Mouse (Mus musculus): ENCODE measurements around the gene Wnt16. TPM values are rescaled to one million over a fixed set of nuclear protein-coding genes. Genes with fewer than 3 reads are reported as not detected.
"Not testable (repeated sequence)": the region's sequence is repeated elsewhere in the genome, so short reads cannot be mapped to it uniquely, and the experiment has no call there.

Wnt16 gene
- 0.67 and 0.96 TPM in 2 replicates for polyA plus RNA-seq (2012; rRNA removed)

- no peak within 1 kb of the TSS for H3K27ac ChIP-seq (ENCODE audit: insufficient read depth, low read length)
- peak within 1 kb of the TSS; percentile 28 for H3K4me3 ChIP-seq (ENCODE audit: insufficient read depth, low read length)
- H3K4me1 ChIP-seq (ENCODE audit: control insufficient read depth, insufficient read depth, low read length): 0 out of 2 replicates have a peak, but pooled peaks cover 1% of the 10 kb centered on the region
- TF ChIP-seq CTCF (IDR thresholded peaks at IDR 0.05; ENCODE audit: extremely low read depth, insufficient read depth, low read length) (no peak), POLR2A (IDR thresholded peaks at IDR 0.05; ENCODE audit: extremely low read depth, insufficient read depth, low read length) (no peak)
Measured at GRCm38 (mm10) chr6:22288004-22288736, at the start of gene Wnt16. Gene Wnt16, plus strand, starts transcription at chr6:22288227.

GRCm38 (mm10) chr6:22243321-22243720, 44.7 kb upstream of the Wnt16 start:
- TF ChIP-seq CTCF (IDR thresholded peaks at IDR 0.05; ENCODE audit: extremely low read depth, insufficient read depth, low read length) (no peak), POLR2A (IDR thresholded peaks at IDR 0.05; ENCODE audit: extremely low read depth, insufficient read depth, low read length) (no peak)

GRCm38 (mm10) chr6:22246696-22247095, 41.3 kb upstream of the Wnt16 start:
- TF ChIP-seq POLR2A (IDR thresholded peaks at IDR 0.05; ENCODE audit: extremely low read depth, insufficient read depth, low read length) (no peak), CTCF (IDR thresholded peaks at IDR 0.05; ENCODE audit: extremely low read depth, insufficient read depth, low read length) (no peak)
- H3K4me1 ChIP-seq (ENCODE audit: control insufficient read depth, insufficient read depth, low read length): no peaks in the 10 kb centered on the region
- no peak overlapping the region for H3K27ac ChIP-seq (ENCODE audit: insufficient read depth, low read length)
- no peak overlapping the region for H3K4me3 ChIP-seq (ENCODE audit: insufficient read depth, low read length)

More at GRCm38 (mm10) chr6:22243321-22243720, 44.7 kb upstream of the Wnt16 start:
- Histone ChIP-seq H3K4me1 (ENCODE audit: control insufficient read depth, insufficient read depth, low read length) (no peaks in the 10 kb centered on the region), H3K27ac (ENCODE audit: insufficient read depth, low read length) (no peak overlapping the region), H3K4me3 (ENCODE audit: insufficient read depth, low read length) (no peak overlapping the region)

- TF ChIP-seq POLR2A (IDR thresholded peaks at IDR 0.05; ENCODE audit: extremely low read depth, insufficient read depth, low read length) (no peak), CTCF (IDR thresholded peaks at IDR 0.05; ENCODE audit: extremely low read depth, insufficient read depth, low read length) (no peak)
- H3K4me1 ChIP-seq (ENCODE audit: control insufficient read depth, insufficient read depth, low read length): no peaks in the 10 kb centered on the region
- H3K27ac ChIP-seq (ENCODE audit: insufficient read depth, low read length): no peak overlapping the region
- H3K4me3 ChIP-seq (ENCODE audit: insufficient read depth, low read length): no peak overlapping the region
Measured at GRCm38 (mm10) chr6:22258784-22259183, 29.2 kb upstream of the Wnt16 start.

- TF ChIP-seq POLR2A (IDR thresholded peaks at IDR 0.05; ENCODE audit: extremely low read depth, insufficient read depth, low read length) (no peak), CTCF (IDR thresholded peaks at IDR 0.05; ENCODE audit: extremely low read depth, insufficient read depth, low read length) (no peak)
- Histone ChIP-seq H3K27ac (ENCODE audit: insufficient read depth, low read length) (no peak overlapping the region), H3K4me1 (ENCODE audit: control insufficient read depth, insufficient read depth, low read length) (no peaks in the 10 kb centered on the region), H3K4me3 (ENCODE audit: insufficient read depth, low read length) (no peak overlapping the region)
Measured at GRCm38 (mm10) chr6:22262519-22262918, 25.5 kb upstream of the Wnt16 start.

- not testable (repeated sequence) for H3K27ac ChIP-seq (ENCODE audit: insufficient read depth, low read length); H3K4me1 ChIP-seq (ENCODE audit: control insufficient read depth, insufficient read depth, low read length); H3K4me3 ChIP-seq (ENCODE audit: insufficient read depth, low read length)
Measured at GRCm38 (mm10) chr6:22264094-22264493, 23.9 kb upstream of the Wnt16 start.

- TF ChIP-seq POLR2A (IDR thresholded peaks at IDR 0.05; ENCODE audit: extremely low read depth, insufficient read depth, low read length) (no peak), CTCF (IDR thresholded peaks at IDR 0.05; ENCODE audit: extremely low read depth, insufficient read depth, low read length) (no peak)
- Histone ChIP-seq H3K27ac (ENCODE audit: insufficient read depth, low read length) (no peak overlapping the region), H3K4me3 (ENCODE audit: insufficient read depth, low read length) (no peak overlapping the region), H3K4me1 (ENCODE audit: control insufficient read depth, insufficient read depth, low read length) (no peaks in the 10 kb centered on the region)
Measured at GRCm38 (mm10) chr6:22266018-22266417, 22.0 kb upstream of the Wnt16 start.

GRCm38 (mm10) chr6:22267807-22268667, 20.0 kb upstream of the Wnt16 start:
- no peak overlapping the region for H3K27ac ChIP-seq (ENCODE audit: insufficient read depth, low read length)
- H3K4me1 ChIP-seq (ENCODE audit: control insufficient read depth, insufficient read depth, low read length): no peaks in the 10 kb centered on the region
- H3K4me3 ChIP-seq (ENCODE audit: insufficient read depth, low read length): no peak overlapping the region
- no peak for TF ChIP-seq CTCF (IDR thresholded peaks at IDR 0.05; ENCODE audit: extremely low read depth, insufficient read depth, low read length)
- TF ChIP-seq POLR2A (IDR thresholded peaks at IDR 0.05; ENCODE audit: extremely low read depth, insufficient read depth, low read length): no peak

- Histone ChIP-seq H3K4me3 (ENCODE audit: insufficient read depth, low read length) (no peak overlapping the region), H3K27ac (ENCODE audit: insufficient read depth, low read length) (no peak overlapping the region), H3K4me1 (ENCODE audit: control insufficient read depth, insufficient read depth, low read length) (no peaks in the 10 kb centered on the region)
- TF ChIP-seq POLR2A (IDR thresholded peaks at IDR 0.05; ENCODE audit: extremely low read depth, insufficient read depth, low read length) (no peak), CTCF (IDR thresholded peaks at IDR 0.05; ENCODE audit: extremely low read depth, insufficient read depth, low read length) (no peak)
Measured at GRCm38 (mm10) chr6:22268677-22269076, 19.4 kb upstream of the Wnt16 start.
